Comparison of ENCODE assay signal across 8 mouse cellular contexts in the genomic region with DNA sequence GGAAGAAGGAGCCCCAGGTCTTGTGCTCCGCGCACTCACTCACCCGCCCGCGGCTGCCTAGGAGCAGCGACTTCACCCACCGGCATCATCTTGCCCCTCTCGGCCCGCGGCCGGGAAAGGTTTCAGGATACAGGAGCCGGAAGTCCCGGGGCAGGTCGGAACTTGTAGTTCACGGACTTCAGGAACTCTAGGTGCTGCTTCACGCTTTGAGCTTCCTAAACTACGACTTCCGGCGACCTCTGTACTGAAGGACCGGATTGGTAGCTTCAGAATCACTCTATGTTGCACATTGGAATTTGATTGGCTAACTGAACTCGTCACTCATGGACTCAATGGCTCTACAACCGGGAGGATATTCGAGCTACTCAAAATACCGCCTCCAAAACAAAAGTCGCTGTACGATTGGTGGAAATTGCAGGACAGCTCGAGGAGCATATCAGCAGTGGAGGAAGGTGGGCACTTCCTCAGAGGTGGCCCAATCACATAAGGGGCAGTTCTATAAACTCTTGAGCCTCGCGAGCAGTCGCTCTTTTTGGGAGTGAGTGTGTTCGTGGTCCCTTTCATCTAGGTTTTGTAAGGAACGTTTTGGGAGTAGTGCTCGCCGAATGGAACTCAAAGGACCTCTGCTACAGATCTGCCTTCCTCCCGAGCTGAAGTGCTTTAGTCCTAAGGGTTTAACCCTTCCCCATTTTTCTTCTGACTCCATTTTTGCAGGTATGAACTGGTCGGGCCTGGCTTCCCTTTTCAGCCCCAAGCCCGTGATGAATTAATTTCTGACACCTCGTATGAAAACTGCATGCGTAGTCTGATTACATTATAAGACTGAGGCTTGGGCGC. TPM values are rescaled to one million over a fixed set of nuclear protein-coding genes. Genes with fewer than 3 reads are reported as not detected.
DNase-seq lines count a peak whose midpoint lies in the region; ATAC-seq and TF ChIP-seq lines count a peak whose summit lies in the region.

TSS of gene Traf7 (minus strand) at position 216 of the 837 bp plus-strand sequence.

- peaks cover 8% of the 10 kb centered on the region for H3K4me1 ChIP-seq in bone marrow, adult 2 months (ENCODE audit: control insufficient read depth, insufficient read depth, low read length)
- H3K4me1 ChIP-seq in embryonic facial prominence, embryonic 15.5 days = peaks cover 66% of the 10 kb centered on the region
- H3K4me1 ChIP-seq in limb, embryonic 14.5 days (ENCODE audit: control insufficient read depth, insufficient read depth, low read length) = peaks cover 31% of the 10 kb centered on the region
- peaks cover 27% of the 10 kb centered on the region for H3K4me1 ChIP-seq in midbrain, postnatal 0 days (ENCODE audit: insufficient read depth, low read length)

- WGBS in bone marrow, adult 2 months = 0% methylated on average over 40 of the region's 40 CpGs
- WGBS in embryonic facial prominence, embryonic 15.5 days = under 1% methylated on average over 40 of the region's 40 CpGs
- under 1% methylated on average over 40 of the region's 40 CpGs for WGBS in limb, embryonic 14.5 days
- WGBS in midbrain, postnatal 0 days = under 1% methylated on average over 40 of the region's 40 CpGs

- no peak for TF ChIP-seq CTCF in bone marrow, adult 2 months (IDR thresholded peaks at IDR 0.05; ENCODE audit: control insufficient read depth, insufficient read depth, low read length)
- TF ChIP-seq CTCF in midbrain, postnatal 0 days (IDR thresholded peaks at IDR 0.05) = no peak

- H3K27me3 ChIP-seq in embryonic facial prominence, embryonic 15.5 days = no peaks in the 10 kb centered on the region
- H3K27me3 ChIP-seq in limb, embryonic 14.5 days (ENCODE audit: control insufficient read depth, insufficient read depth, low read length) = no peaks in the 10 kb centered on the region
- H3K27me3 ChIP-seq in midbrain, postnatal 0 days (ENCODE audit: insufficient read depth, low read length) = no peaks in the 10 kb centered on the region

- peak; percentile 63; the same call in 1 of the 2 replicates for TF ChIP-seq POLR2A in bone marrow, adult 2 months (IDR thresholded peaks at IDR 0.05; ENCODE audit: borderline replicate concordance, control insufficient read depth, low read depth, low read length)
- peak; percentile 98; the same call in 1 of the 2 replicates for TF ChIP-seq POLR2A in limb, embryonic 14.5 days (IDR thresholded peaks at IDR 0.05; ENCODE audit: borderline replicate concordance, extremely low read depth, insufficient read depth, insufficient read length)

- H3K9ac ChIP-seq in embryonic facial prominence, embryonic 15.5 days = peak within 1 kb of the TSS; percentile 97
- H3K9ac ChIP-seq in limb, embryonic 14.5 days (ENCODE audit: low read depth, low read length, severe bottlenecking) = peak within 1 kb of the TSS; percentile 87
- peak within 1 kb of the TSS; percentile 90 for H3K9ac ChIP-seq in midbrain, postnatal 0 days (replicated peaks; ENCODE audit: low read length, poor library complexity, severe bottlenecking)

- peak within 1 kb of the TSS; percentile 90 for H3K4me3 ChIP-seq in bone marrow, adult 2 months (replicated peaks; ENCODE audit: control insufficient read depth, low read depth, low read length)
- H3K4me3 ChIP-seq in embryonic facial prominence, embryonic 15.5 days (replicated peaks) = peak within 1 kb of the TSS; percentile 89
- H3K4me3 ChIP-seq in limb, embryonic 14.5 days (replicated peaks; ENCODE audit: low read length) = peak within 1 kb of the TSS; percentile 91
- peak within 1 kb of the TSS; percentile 84 for H3K4me3 ChIP-seq in midbrain, postnatal 0 days (ENCODE audit: low read depth, low read length)

- peak within 1 kb of the TSS; percentile 64 for H3K4me2 ChIP-seq in embryonic facial prominence, embryonic 15.5 days (replicated peaks)
- peak within 1 kb of the TSS; percentile 82 for H3K4me2 ChIP-seq in limb, embryonic 14.5 days (replicated peaks; ENCODE audit: low read depth, low read length, severe bottlenecking)
- H3K4me2 ChIP-seq in midbrain, postnatal 0 days (ENCODE audit: low read depth, low read length, poor library complexity, severe bottlenecking) = peak within 1 kb of the TSS; percentile 82

- H3K9me3 ChIP-seq in embryonic facial prominence, embryonic 15.5 days (replicated peaks) = no peaks in the 10 kb centered on the region
- no peaks in the 10 kb centered on the region for H3K9me3 ChIP-seq in limb, embryonic 14.5 days (ENCODE audit: control insufficient read depth, low read length)
- no peaks in the 10 kb centered on the region for H3K9me3 ChIP-seq in midbrain, postnatal 0 days (ENCODE audit: low read length)

- H3K36me3 ChIP-seq in embryonic facial prominence, embryonic 15.5 days = peaks cover 10% of the 10 kb centered on the region; the same call in 1 of the 2 replicates
- H3K36me3 ChIP-seq in limb, embryonic 14.5 days (ENCODE audit: control insufficient read depth, insufficient read depth, low read length) = peaks cover 26% of the 10 kb centered on the region
- H3K36me3 ChIP-seq in midbrain, postnatal 0 days (ENCODE audit: insufficient read depth, low read length) = peaks cover 7% of the 10 kb centered on the region

- H3K27ac ChIP-seq in bone marrow, adult 2 months (ENCODE audit: control insufficient read depth, insufficient read depth, low read depth, low read length, poor library complexity) = peak within 1 kb of the TSS; percentile 70
- H3K27ac ChIP-seq in embryonic facial prominence, embryonic 15.5 days (replicated peaks) = peak within 1 kb of the TSS; percentile 92
- H3K27ac ChIP-seq in limb, embryonic 14.5 days (replicated peaks; ENCODE audit: low read depth, low read length) = peak within 1 kb of the TSS; percentile 82
- H3K27ac ChIP-seq in midbrain, postnatal 0 days (ENCODE audit: low read depth, low read length) = peak within 1 kb of the TSS; percentile 77

- ATAC-seq in embryonic facial prominence, embryonic 15.5 days (ENCODE audit: insufficient number of reproducible peaks, low FRiP score, low TSS enrichment, low read depth) = peak; percentile 98
- ATAC-seq in limb, embryonic 14.5 days (ENCODE audit: low FRiP score, low read depth) = peak; percentile 98
- ATAC-seq in midbrain, postnatal 0 days (ENCODE audit: low FRiP score) = peak; percentile 96

- peak; percentile 100 for DNase-seq in 416B (ENCODE audit: low read depth)
- peak; percentile 100 for DNase-seq in heart, adult 8-10 months (ENCODE audit: low spot score)
- DNase-seq in kidney, adult 9 months = peak; percentile 99
- DNase-seq in limb, embryonic 14.5 days (ENCODE audit: low spot score) = peak; percentile 100
- DNase-seq in midbrain, postnatal 0 days (ENCODE audit: low spot score) = peak; percentile 100
- DNase-seq in spleen, postnatal 14 days (ENCODE audit: low spot score in 2 of 2) = peak; percentile 68 to 81

RNA-seq across cellular contexts. Expression of gene Traf7, which starts in this region (rescaled TPM):
- 79.2 and 108 TPM in 2 replicates for polyA plus RNA-seq in bone marrow, adult 2 months (2011; ENCODE audit: insufficient read depth, insufficient read length, low replicate concordance, missing spikeins)
- 92.8 and 95.7 TPM in 2 replicates for polyA plus RNA-seq in embryonic facial prominence, embryonic 15.5 days (2015; fragmentation: Nextera tagmentation; extraction: Ambion mirVana)
- 10 to 100 TPM; 37.0 to 50.9 (median 42.7) TPM for total RNA-seq in heart, adult 8-10 months (2022)
- 308 and 376 TPM in 2 replicates for polyA plus RNA-seq in limb, embryonic 14.5 days (2012; rRNA removed)
- polyA plus RNA-seq in limb, embryonic 14.5 days (2014; fragmentation: Nextera tagmentation; extraction: Ambion mirVana) = 81.3 and 91.0 TPM in 2 replicates
- 175 and 179 TPM in 2 replicates for total RNA-seq in midbrain, postnatal 0 days (2014; rRNA removed)
- polyA plus RNA-seq in midbrain, postnatal 0 days (2015; fragmentation: Nextera tagmentation; extraction: Ambion mirVana) = 71.4 and 73.6 TPM in 2 replicates

Comparison
In these comparisons a context has a peak if more than half of its experiments do, and no peak if none do; other contexts are left out.
1. Peak in every context shown above with its lines: DNase-seq, ATAC-seq, H3K4me3 ChIP-seq and H3K27ac ChIP-seq.